Mouse (Mus musculus) neutrophil, adult 5-6 weeks (primary cell): ENCODE results near the gene Tbc1d14. TPM values are rescaled to one million over a fixed set of nuclear protein-coding genes. Genes with fewer than 3 reads are reported as not detected.

Experiments
- ATAC-seq: fragments of 151-379, 151-347 bp; 2 replicates; pipeline ENCODE4 v1.8.0; 2017; ENCODE audit warnings: mild to moderate bottlenecking, moderate TSS enrichment; ENCODE audit not compliant: insufficient number of reproducible peaks, poor library complexity, low FRiP score, severe bottlenecking; ENCODE audit errors: extremely low read depth
- total RNA-seq: library from RNA; stranded (forward); fragments of 200-1000 nt; gene quantifications from 2 replicates; pipeline ENCODE4 v1.2.3, GENCODE M21; 2017

Tbc1d14 gene
- total RNA-seq, 1 experiment from 2014 or later, result 141 TPM

GRCm38 (mm10) chr5:36479735-36480134 is 113.3 kb downstream of the Tbc1d14 start:
- ATAC-seq, result no peak

GRCm38 (mm10) chr5:36478540-36479420 is 114.3 kb downstream of the Tbc1d14 start:
- no peak for ATAC-seq

- no peak for ATAC-seq
Measured at GRCm38 (mm10) chr5:36477486-36477885, 115.6 kb downstream of the Tbc1d14 start.

GRCm38 (mm10) chr5:36474283-36474682 is 118.8 kb downstream of the Tbc1d14 start:
- ATAC-seq, result peak; percentile 83

- ATAC-seq, result no peak
Measured at GRCm38 (mm10) chr5:36472876-36473655, 120.0 kb downstream of the Tbc1d14 start.

GRCm38 (mm10) chr5:36471206-36471605 is 121.9 kb downstream of the Tbc1d14 start:
- ATAC-seq, result no peak

GRCm38 (mm10) chr5:36465889-36466288 is 127.2 kb downstream of the Tbc1d14 start:
- ATAC-seq, result no peak

- ATAC-seq, result peak; percentile 92
Measured at GRCm38 (mm10) chr5:36464709-36465661, 128.1 kb downstream of the Tbc1d14 start, which contains the start of gene Grpel1. Grpel1 (plus strand) TSS chr5:36464998.

GRCm38 (mm10) chr5:36463391-36463790 is 129.7 kb downstream of the Tbc1d14 start:
- no peak for ATAC-seq

- ATAC-seq, result peak; percentile 41; the same call in 1 of the 2 replicates
Measured at GRCm38 (mm10) chr5:36462810-36463209, 130.3 kb downstream of the Tbc1d14 start.

- no peak for ATAC-seq
Measured at GRCm38 (mm10) chr5:36461231-36461630, 131.8 kb downstream of the Tbc1d14 start.

- no peak for ATAC-seq
Measured at GRCm38 (mm10) chr5:36460712-36461111, 132.4 kb downstream of the Tbc1d14 start.

GRCm38 (mm10) chr5:36458926-36459325 is 134.2 kb downstream of the Tbc1d14 start:
- peak; percentile 54 for ATAC-seq

GRCm38 (mm10) chr5:36457706-36458105 is 135.4 kb downstream of the Tbc1d14 start:
- no peak for ATAC-seq

GRCm38 (mm10) chr5:36452821-36453220 is 140.3 kb downstream of the Tbc1d14 start:
- peak; percentile 59; the same call in 1 of the 2 replicates for ATAC-seq

GRCm38 (mm10) chr5:36451872-36452389 is 141.1 kb downstream of the Tbc1d14 start:
- no peak for ATAC-seq

GRCm38 (mm10) chr5:36451119-36451518 is 142.0 kb downstream of the Tbc1d14 start:
- ATAC-seq, result no peak

GRCm38 (mm10) chr5:36449710-36450358 is 143.2 kb downstream of the Tbc1d14 start:
- ATAC-seq, result no peak
